Mouse (Mus musculus) embryonic facial prominence, embryonic 15.5 days (tissue): ENCODE measurements at regions not wholly inside any gene's neighbourhood (a gene's known extent, or its start where the extent isn't known, plus 50 kb on each side); places are given as distances from the start of the nearest gene placed in this dataset.
"Not testable (repeated sequence)": the region's sequence is repeated elsewhere in the genome, so short reads cannot be mapped to it uniquely, and the experiment has no call there.

ENCODE experiments used
- ATAC-seq: fragments of 200-750 bp; cut with Nextera tagmentation; 2 replicates; pipeline ENCODE4 v1.8.0; 2017; ENCODE audit warnings: low read depth, moderate TSS enrichment; ENCODE audit not compliant: insufficient number of reproducible peaks, low FRiP score, low TSS enrichment
- H3K27ac ChIP-seq: fragments of 300-500 bp; sonication (generic); replicated peaks from 2 replicates; pipeline ENCODE4 v1.5.1; 2015; ENCODE audit warnings: mild to moderate bottlenecking, inconsistent platforms
- H3K27me3 ChIP-seq: fragments of 300-500 bp; sonication (generic); 2 replicates; pipeline ENCODE4 v1.6.1; 2015; ENCODE audit warnings: inconsistent platforms
- H3K36me3 ChIP-seq: fragments of 300-500 bp; sonication (generic); 2 replicates; pipeline ENCODE4 v1.6.1; 2015; ENCODE audit warnings: mild to moderate bottlenecking, inconsistent platforms
- H3K4me1 ChIP-seq: fragments of 300-500 bp; sonication (generic); 2 replicates; pipeline ENCODE4 v1.6.1; 2015; ENCODE audit warnings: inconsistent platforms
- H3K4me2 ChIP-seq: fragments of 300-500 bp; sonication (generic); replicated peaks from 2 replicates; pipeline ENCODE4 v1.6.1; 2015; ENCODE audit warnings: mild to moderate bottlenecking, inconsistent platforms
- H3K4me3 ChIP-seq: fragments of 300-500 bp; sonication (generic); replicated peaks from 2 replicates; pipeline ENCODE4 v1.5.1; 2015; ENCODE audit warnings: mild to moderate bottlenecking, inconsistent platforms
- H3K9ac ChIP-seq: fragments of 300-500 bp; sonication (generic); 2 replicates; pipeline ENCODE4 v1.6.1; 2015; ENCODE audit warnings: inconsistent platforms
- H3K9me3 ChIP-seq: fragments of 300-500 bp; sonication (generic); replicated peaks from 2 replicates; pipeline ENCODE4 v1.6.1; 2016; ENCODE audit warnings: inconsistent platforms
- WGBS: fragments of 180-500 bp; shearing (Covaris S2); methylation state at CpG from one replicate; pipeline ENCODE4 v1.1.7; 2015; 5-methylcytosine and 5-hydroxymethylcytosine counted together

DNA sequence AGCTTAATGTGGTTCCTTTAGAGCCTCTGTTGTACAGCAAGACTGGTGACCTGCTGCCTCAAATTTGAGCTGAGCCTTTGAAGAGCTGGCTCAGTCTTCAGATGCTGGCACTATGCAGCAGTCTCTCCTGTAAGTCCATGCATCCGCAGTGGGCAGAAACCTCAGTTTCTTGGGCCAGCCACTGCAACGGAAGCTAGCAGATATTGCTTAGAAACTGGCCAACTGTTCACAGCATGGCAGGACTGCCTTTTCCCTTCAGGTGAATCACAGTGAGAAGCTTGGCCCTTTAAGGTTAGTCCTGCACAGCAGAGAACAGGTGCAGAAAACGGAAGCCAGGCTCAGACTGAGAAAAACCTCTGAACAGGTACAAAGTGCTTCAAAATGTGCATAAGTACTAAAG is 1976.8 kb upstream of the G6pd2 start:
- no peaks in the 10 kb centered on the region for H3K27me3 ChIP-seq
- no peak for ATAC-seq
- H3K4me1 ChIP-seq: no peaks in the 10 kb centered on the region
- WGBS: 85% methylated on average over 3 of the region's 3 CpGs
- H3K4me2 ChIP-seq: no peak overlapping the region
- H3K9ac ChIP-seq: no peak overlapping the region
- H3K9me3 ChIP-seq: no peaks in the 10 kb centered on the region
- no peak overlapping the region for H3K4me3 ChIP-seq
- H3K36me3 ChIP-seq: no peaks in the 10 kb centered on the region
- H3K27ac ChIP-seq: no peak overlapping the region

DNA sequence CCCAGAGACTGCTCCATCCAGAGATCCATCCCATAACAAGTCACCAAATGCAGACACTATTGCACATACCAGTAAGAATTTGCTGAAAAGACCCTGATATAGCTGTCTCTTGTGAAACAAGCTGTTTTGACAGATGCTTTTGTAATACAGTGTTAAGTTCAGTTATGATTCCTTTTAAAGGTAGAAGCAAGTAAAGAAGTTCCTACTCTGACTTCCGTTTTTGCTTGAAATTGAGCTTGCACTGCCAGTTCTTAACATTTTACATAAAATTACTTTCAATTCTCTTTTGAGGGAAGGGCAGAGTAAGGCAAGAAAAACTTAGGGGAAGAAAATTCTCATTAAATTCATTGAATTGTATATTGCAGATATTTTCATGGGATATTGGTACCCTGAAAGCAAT is 1962.9 kb upstream of the G6pd2 start:
- Histone ChIP-seq H3K4me2 (no peak overlapping the region), H3K36me3 (no peaks in the 10 kb centered on the region), H3K9ac (no peak overlapping the region), H3K4me1 (no peaks in the 10 kb centered on the region), H3K27ac (no peak overlapping the region), H3K9me3 (no peaks in the 10 kb centered on the region), H3K27me3 (no peaks in the 10 kb centered on the region), H3K4me3 (no peak overlapping the region)
- ATAC-seq: no peak
- 60% methylated on average over 1 of the region's 1 CpGs for WGBS

DNA sequence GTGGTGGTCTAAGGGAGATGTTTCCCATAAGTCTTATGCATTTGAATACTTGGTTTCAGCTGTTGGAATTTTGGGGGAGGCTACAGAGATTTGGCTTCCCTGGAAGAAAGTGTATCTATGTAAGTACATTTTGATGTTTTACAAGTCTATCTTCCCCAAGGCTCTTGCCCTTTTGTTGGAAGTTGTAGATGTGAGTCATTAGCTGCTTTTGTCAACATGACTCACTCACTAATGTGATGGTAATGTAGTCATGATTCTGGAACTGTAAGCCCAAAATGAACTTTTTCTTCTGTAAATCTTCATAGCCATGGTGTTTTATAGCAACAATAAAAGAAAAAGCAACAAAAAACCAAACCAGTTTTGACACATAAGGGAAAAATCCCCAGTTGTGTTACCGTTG is 1961.0 kb upstream of the G6pd2 start:
- Histone ChIP-seq H3K4me3 (no peak overlapping the region), H3K27ac (no peak overlapping the region), H3K9ac (no peak overlapping the region), H3K36me3 (no peaks in the 10 kb centered on the region), H3K4me2 (no peak overlapping the region), H3K27me3 (no peaks in the 10 kb centered on the region), H3K4me1 (no peaks in the 10 kb centered on the region), H3K9me3 (no peaks in the 10 kb centered on the region)
- WGBS: 81% methylated on average over 1 of the region's 1 CpGs
- ATAC-seq: no peak

DNA sequence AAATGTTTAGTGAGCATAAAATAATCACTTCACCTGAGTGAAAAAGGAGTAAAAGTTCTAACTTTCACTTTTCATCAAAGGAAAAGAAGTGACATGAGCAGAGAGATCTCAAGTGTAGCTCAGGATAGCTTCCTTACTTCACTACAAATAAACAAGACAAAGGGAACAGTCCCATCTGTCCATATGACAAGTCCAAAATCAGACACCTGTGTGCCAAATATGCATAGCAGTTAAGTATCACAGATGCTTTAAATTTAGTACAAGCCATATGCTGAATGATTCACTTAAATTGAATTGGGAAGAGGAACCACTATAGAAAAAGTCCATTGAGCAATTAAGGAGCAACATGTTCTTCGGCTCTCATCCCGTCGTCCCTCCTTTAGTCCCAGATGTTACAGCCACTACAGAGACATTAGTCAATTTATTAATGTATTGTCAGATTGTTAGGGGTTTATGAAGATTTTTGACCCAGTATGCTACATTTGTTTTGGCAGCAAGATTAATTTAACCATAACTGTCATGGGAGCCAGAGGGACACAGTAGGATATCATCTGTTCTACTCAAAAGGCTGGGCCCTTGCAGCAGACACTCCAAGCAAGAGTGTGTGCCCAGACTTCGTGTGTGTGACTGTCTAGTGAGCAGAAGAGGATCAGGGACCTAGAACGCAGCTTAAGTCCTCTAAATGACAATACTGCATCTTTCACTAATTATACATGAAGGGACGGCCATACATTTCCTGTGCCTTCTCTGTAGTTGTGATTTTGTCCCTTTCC is 1914.5 kb upstream of the G6pd2 start:
- no peak overlapping the region for H3K4me3 ChIP-seq
- H3K27me3 ChIP-seq: no peaks in the 10 kb centered on the region
- no peaks in the 10 kb centered on the region for H3K36me3 ChIP-seq
- no peaks in the 10 kb centered on the region for H3K9me3 ChIP-seq
- H3K4me2 ChIP-seq: no peak overlapping the region
- no peak for ATAC-seq
- 80% methylated on average over 6 of the region's 6 CpGs for WGBS
- H3K27ac ChIP-seq: no peak overlapping the region
- H3K4me1 ChIP-seq: no peaks in the 10 kb centered on the region
- no peak overlapping the region for H3K9ac ChIP-seq

DNA sequence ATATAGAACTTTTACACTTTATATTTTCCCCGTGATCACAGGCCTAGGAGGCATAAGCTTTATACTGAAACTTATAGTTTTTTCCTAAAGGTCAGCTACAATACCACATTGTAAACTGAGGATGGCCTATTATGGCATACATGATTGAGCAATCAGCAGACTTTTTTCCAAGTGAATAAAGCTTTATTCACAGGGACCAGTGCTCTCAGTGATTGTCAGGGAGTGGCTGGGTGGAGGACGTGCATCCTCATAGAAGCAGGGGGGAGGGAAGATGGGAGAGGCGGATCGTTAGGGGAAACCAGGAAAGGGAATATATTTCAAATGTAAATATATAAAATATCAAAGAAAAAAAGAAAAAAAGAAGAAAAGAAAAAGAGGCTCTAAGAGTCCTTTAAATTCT is 1886.7 kb upstream of the G6pd2 start:
- Histone ChIP-seq H3K9ac (no peak overlapping the region), H3K36me3 (no peaks in the 10 kb centered on the region), H3K4me2 (no peak overlapping the region), H3K27me3 (no peaks in the 10 kb centered on the region), H3K9me3 (no peaks in the 10 kb centered on the region), H3K4me1 (no peaks in the 10 kb centered on the region), H3K27ac (no peak overlapping the region), H3K4me3 (no peak overlapping the region)
- no peak for ATAC-seq
- WGBS: 71% methylated on average over 4 of the region's 4 CpGs

DNA sequence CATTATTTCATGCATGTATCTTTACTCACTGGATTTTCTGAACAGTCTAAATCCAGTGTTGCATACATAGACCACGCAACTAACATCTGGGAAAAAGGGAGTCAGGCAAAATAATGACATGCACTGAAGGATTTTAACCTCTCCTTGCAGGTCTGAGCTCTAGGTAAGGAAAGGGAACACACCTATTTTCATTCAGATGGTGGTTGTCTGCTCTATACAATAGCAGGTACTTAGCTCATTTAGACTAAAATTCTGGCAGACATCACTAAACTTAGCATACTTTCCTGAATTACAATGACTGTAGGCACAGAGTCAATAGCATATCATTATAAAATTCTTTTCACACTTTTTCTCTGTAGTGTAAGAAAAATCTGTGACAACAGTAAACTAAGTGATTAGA is 1867.8 kb upstream of the G6pd2 start:
- no peaks in the 10 kb centered on the region for H3K27me3 ChIP-seq
- H3K4me3 ChIP-seq: no peak overlapping the region
- no peaks in the 10 kb centered on the region for H3K9me3 ChIP-seq
- WGBS: 79% methylated on average over 1 of the region's 1 CpGs
- no peak overlapping the region for H3K27ac ChIP-seq
- no peak for ATAC-seq
- no peak overlapping the region for H3K9ac ChIP-seq
- H3K4me1 ChIP-seq: no peaks in the 10 kb centered on the region
- H3K36me3 ChIP-seq: no peaks in the 10 kb centered on the region
- no peak overlapping the region for H3K4me2 ChIP-seq

DNA sequence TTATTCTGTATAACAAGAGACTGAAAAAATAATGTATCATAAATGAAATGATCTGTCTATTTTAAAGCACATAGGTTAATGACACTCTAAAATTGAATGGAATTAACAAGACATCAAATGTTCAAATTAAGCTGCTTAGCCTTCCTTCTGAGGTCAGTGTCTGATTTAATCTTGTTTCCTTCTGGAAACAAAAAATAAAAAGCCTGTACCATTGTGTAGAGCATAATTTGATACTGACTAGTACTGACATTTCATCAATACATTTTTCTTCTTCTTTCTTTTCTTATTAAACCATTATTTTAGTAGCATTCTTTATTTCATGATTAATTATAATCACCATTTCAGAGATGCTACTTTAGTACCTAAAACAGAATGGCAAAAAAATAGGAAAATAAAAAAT is 1862.9 kb upstream of the G6pd2 start:
- no peaks in the 10 kb centered on the region for H3K36me3 ChIP-seq
- no peak for ATAC-seq
- H3K9me3 ChIP-seq: no peaks in the 10 kb centered on the region
- no peaks in the 10 kb centered on the region for H3K4me1 ChIP-seq
- H3K27ac ChIP-seq: no peak overlapping the region
- no peak overlapping the region for H3K9ac ChIP-seq
- no peak overlapping the region for H3K4me3 ChIP-seq
- no peaks in the 10 kb centered on the region for H3K27me3 ChIP-seq
- no peak overlapping the region for H3K4me2 ChIP-seq

DNA sequence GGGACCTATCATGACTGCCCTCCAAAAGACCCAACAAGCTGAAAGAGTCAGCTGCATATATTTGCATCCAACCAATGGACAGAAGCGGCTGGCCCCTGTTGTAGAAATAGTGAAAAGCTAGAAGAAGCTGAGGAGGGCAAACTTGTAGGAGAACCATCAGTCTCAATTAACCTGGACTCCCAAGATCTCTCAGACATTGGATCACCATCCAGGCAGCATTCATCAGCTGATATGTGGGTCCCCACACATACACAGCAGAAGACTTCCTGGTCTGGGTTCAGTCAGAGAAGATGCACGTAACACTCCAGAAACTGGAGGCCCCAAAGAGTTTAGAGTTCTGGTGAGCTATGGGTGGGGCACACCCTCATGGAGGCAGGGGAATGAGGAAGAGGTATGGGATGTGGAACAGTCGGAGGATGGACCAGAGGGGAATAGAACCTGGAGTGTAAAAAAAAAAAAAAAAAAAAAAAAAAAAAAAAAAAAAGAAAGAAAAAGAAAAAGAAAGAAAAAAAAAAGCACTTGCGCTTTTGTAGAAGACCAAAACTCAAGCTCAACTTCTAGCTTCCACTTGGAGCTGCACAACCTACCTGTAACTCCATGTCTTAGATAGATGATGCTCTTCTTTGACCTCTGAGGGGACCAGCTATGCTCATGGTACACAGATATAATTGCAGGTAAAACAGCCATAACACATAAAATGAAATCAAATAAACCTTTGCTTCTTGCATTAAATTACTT is 1860.6 kb upstream of the G6pd2 start:
- no peaks in the 10 kb centered on the region for H3K4me1 ChIP-seq
- H3K36me3 ChIP-seq: no peaks in the 10 kb centered on the region
- WGBS: 87% methylated on average over 4 of the region's 4 CpGs
- ATAC-seq: no peak
- H3K9me3 ChIP-seq: no peaks in the 10 kb centered on the region
- no peak overlapping the region for H3K4me2 ChIP-seq
- no peak overlapping the region for H3K4me3 ChIP-seq
- no peak overlapping the region for H3K9ac ChIP-seq
- no peaks in the 10 kb centered on the region for H3K27me3 ChIP-seq
- H3K27ac ChIP-seq: no peak overlapping the region

DNA sequence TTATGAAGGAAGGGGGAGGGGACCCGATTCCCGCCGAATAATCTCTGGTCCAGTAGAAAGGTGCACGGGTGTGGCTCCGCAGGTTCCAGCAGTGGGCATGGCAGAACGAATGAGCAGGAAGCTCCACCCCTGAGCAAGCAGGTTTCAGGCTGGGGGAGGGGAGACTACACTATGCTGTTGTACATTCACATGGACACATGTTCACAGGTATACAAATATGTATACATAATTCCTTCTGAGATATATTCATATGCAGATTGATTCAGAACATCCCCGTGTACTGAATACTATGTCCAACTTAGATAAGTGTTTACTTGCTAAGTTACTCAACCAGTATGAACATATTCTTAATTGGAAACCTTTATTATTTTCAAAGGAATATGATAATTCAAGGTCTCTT is 1852.4 kb upstream of the G6pd2 start:
- not testable (repeated sequence) for H3K4me2 ChIP-seq, ATAC-seq, H3K27me3 ChIP-seq, H3K27ac ChIP-seq, H3K4me3 ChIP-seq, H3K9me3 ChIP-seq, H3K4me1 ChIP-seq, H3K36me3 ChIP-seq, H3K9ac ChIP-seq
- 86% methylated on average over 6 of the region's 7 CpGs for WGBS

DNA sequence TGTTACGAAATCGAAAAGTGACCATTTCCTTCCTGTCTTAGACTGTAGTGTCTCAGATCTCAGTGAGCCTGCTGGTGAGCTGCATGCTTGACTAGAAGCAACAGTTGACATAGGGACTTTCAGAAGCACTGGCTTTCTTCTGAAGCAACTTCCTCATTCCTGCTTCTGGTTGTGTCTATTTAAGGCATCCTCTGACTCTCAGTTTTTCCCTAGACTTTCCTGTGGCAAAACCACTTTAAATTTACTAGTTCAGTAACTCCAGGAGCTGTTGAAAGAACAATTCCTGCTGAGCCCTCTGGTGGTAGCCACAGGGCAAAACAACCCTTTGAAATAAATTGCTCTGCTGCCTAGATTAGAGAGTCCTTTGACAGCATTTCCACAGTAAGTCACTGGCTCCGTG is 1811.9 kb upstream of the G6pd2 start:
- Histone ChIP-seq H3K36me3 (no peaks in the 10 kb centered on the region), H3K4me1 (no peaks in the 10 kb centered on the region), H3K4me2 (no peak overlapping the region), H3K27me3 (no peaks in the 10 kb centered on the region), H3K9ac (no peak overlapping the region), H3K27ac (no peak overlapping the region), H3K4me3 (no peak overlapping the region), H3K9me3 (no peaks in the 10 kb centered on the region)
- 53% methylated on average over 3 of the region's 3 CpGs for WGBS
- ATAC-seq: no peak

DNA sequence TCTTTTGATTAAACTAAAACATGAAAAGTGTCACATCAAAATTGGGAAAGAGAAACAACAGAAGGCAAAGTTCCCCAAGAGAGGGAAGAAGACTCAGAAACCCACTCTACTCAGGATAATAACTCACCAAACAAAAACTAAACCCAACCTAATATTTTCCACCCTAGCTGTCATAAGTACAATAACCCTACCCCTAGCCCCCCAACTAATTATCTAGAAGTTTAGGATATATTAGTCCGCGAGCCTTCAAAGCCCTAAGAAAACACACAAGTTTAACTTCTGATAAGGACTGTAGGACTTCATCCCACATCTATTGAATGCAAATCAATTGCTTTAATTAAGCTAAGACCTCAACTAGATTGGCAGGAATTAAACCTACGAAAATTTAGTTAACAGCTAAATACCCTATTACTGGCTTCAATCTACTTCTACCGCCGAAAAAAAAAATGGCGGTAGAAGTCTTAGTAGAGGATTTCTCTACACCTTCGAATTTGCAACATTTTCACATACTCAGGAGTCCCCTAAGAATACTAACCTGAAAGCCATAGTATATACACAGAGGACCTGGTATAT is 1765.9 kb upstream of the G6pd2 start:
- not testable (repeated sequence) for H3K36me3 ChIP-seq, H3K27me3 ChIP-seq, H3K4me3 ChIP-seq, H3K4me2 ChIP-seq, H3K9ac ChIP-seq, H3K27ac ChIP-seq, H3K4me1 ChIP-seq, H3K9me3 ChIP-seq
- peak; percentile 100 for ATAC-seq
- 93% methylated on average over 6 of the region's 7 CpGs for WGBS

DNA sequence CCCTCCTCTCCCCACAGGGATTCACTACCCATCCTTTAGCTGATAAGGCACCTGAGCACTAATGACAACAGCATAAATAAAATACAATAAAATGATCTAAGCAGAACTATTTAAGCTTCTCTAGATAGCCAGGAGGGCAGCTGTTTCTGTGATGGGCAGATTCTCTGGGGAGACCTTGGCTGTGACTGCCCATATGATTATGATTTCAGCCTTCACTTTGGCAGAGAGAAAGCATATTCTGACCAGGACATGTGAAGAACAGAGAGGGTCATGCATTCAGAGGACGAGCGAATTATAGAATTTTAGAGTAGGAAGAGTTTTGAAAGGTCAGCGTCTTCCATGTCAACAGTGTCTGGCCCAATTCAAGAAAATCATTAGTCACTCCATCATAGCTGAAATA is 1759.6 kb upstream of the G6pd2 start:
- ATAC-seq: no peak
- no peak overlapping the region for H3K4me3 ChIP-seq
- no peaks in the 10 kb centered on the region for H3K36me3 ChIP-seq
- H3K4me1 ChIP-seq: no peaks in the 10 kb centered on the region
- H3K4me2 ChIP-seq: no peak overlapping the region
- WGBS: 73% methylated on average over 3 of the region's 3 CpGs
- H3K9me3 ChIP-seq: no peaks in the 10 kb centered on the region
- H3K27ac ChIP-seq: no peak overlapping the region
- no peaks in the 10 kb centered on the region for H3K27me3 ChIP-seq
- no peak overlapping the region for H3K9ac ChIP-seq
